Mouse (Mus musculus): Measurements from ENCODE around the gene Mrpl10.
A peak's percentile ranks its signal among the peaks of the same experiment; 100 is the strongest.

The Mrpl10 gene

GRCm38 (mm10) chr11:97041022-97041899 is at the start of gene Mrpl10, which contains the start of gene Lrrc46:
Gene Mrpl10, plus strand, starts transcription at chr11:97041560.
Gene Lrrc46, minus strand, starts transcription at chr11:97041407.
- DNase-seq = peak; percentile 84

GRCm38 (mm10) chr11:96992722-96993311 is 48.5 kb upstream of the Mrpl10 start:
- DNase-seq = no peak

DNA sequence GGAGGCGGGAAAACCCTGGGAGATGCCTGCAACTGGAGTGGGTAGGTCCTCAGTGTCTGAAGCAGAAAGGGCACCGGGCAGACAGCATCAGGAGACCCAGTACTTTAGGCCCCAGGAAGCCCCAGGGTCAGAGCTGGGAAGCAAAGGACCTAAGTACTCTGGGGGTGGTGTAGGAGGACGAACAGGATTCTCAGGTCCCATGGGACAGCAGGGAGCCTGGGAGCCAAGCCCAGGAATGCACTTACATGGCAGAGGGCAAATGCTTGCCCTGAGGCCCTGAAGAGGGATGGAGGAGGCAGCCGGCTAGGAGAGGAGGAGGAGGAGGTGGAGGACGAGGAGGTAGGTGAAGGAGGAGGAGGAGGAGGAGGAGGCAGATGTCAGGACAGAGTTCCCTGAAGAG is 46.3 kb upstream of the Mrpl10 start:
- no peak for DNase-seq

DNA sequence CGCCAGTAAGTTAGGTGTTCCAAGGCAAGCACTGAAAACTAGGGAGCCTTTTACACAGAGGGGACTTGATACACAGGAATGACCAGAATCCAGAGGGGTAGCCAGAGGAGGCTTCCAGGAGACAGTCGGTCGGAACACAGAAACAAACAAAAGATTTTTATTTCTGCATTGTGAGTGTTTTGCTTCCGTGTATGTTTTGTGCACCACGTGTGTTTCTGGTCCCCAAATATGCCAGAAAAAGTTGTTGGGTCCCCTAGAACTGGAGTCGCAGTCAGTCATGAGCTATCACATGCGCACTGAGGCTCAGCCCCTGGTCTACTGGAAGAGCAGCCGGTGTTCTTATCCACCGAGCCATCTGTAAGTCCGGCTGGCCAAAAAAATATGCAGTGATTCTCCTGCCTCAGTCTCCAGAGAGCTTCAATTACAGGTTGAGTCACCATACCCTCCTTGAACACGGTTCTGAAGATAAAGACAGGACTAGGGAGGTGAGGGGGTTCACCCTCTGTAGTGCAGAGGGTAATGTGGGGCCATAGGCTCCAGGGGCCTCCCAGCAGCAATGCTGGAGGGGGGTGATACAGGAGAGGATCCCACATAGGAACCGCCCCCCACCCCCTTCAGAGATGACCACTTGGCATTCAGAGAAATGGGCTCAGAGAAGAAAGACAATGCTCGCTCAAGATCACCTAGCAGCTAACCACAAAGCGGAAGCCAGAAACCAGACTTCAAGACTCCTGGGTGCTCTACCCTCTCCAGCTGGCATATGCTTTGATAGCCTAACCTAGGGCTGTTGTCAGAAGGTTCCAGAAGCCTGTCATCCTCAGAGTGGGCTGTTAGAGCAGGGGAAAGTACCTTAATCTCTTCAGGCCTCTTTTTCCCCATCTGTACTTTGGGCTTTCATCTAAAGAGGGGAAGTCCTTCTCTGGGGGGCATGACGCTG is 45.3 kb upstream of the Mrpl10 start:
- DNase-seq = no peak

GRCm38 (mm10) chr11:96996773-96997379 is 44.5 kb upstream of the Mrpl10 start:
- DNase-seq = no peak

- peak; percentile 53 for DNase-seq
These were observed 43.9 kb upstream of the Mrpl10 start for GRCm38 (mm10) chr11:96997380-96997956.

DNA sequence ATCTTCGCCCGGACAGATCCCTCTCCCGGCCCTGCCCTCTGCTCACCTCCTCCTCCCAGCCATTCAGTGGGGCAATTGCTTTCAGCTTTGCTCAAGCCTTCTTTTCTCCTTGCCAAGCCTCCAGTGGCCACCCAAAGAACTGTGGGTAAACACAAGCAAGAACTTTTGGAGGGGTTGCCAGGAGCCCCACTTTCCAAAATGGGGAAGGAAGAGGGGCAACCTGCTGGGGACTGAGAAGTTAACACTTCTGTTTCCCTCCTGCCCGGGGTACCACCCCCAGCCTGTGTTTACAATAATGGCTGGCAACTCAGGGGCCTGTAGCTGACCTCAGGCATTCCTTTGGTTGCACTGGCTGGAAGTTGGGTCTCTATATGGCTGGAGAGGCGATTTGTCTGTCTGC is 38.2 kb upstream of the Mrpl10 start:
- DNase-seq = no peak

DNA sequence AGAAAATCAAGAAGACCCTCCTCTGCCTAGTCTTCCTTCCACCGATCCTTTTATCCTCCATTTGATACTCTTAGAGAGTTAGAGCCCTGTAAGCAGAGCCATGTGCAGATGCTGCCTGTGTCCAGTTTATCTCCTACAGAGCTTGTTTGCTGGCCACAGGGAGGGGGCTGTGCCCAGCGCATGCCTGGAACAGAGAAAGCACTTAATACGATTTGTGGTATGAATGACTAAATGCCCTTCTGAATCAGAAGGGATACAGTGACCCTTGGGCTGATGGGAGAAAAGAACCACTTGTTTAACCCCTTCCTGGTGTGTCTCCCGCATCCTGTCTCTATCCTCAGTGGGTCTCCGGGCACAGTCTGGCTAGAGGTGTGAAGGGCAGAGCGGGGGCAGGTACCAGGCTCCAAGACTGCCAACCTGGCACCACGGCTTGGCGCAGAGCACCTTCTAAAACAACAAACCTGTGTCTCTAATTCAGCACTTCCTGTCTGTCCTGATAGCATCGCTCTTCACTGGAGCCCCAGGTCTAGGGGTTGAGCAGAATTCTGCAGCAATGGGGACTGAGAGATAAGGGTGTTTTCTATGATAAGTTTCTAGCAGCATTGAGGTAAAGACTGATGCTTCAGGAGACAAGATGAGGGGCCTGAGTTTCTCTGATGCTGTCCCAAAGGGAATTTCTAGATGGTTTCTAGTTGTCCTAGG is 34.1 kb upstream of the Mrpl10 start:
- DNase-seq = no peak

- no peak for DNase-seq
These were observed 32.1 kb upstream of the Mrpl10 start for GRCm38 (mm10) chr11:97009198-97009790.

GRCm38 (mm10) chr11:97013121-97013670 is 28.2 kb upstream of the Mrpl10 start, which contains the start of gene Sp6:
Gene Sp6, plus strand, starts transcription at chr11:97013394.
- DNase-seq = no peak

DNA sequence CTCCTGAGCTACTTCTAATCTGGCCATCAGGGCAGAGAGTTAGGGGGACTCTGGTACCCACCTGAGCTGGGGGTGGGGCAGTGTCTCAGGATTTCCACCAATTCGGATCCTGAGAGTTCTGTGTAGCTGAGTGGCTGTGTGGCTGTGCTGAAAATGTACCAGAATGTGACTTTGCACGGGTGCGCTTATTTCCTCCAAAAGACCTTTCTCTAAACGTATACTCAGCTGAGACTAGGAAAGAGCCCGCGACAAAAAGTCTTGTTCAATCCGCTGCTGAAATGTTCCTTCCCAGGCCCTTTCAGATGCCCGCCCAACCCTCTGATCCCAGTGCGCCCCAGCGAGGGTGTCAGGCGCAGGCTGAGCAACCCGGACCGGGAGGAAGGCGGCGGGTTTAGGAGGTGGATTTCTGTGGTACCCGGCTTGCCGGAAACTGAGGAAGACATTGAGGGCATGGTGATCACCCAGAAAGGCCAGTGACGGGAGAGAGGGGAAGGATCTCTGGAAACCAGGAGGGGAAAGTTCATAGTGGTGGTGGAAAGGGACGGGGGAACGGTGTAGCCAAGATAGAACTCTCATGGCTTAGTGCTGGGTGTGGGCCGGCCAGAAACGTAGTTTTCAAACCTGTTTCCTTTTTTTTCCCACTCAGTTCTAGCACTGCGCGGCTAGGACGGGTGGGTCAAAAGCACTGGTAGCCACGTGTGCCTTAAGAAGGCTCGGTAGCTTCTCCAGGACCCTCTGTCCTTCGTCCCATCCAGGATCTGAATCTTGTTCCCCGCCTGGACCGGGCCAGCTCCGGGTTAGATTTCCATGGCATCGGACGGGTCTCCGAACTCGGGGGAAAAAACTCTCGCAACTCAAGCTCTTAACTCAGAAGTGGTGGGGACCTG is 23.4 kb upstream of the Mrpl10 start:
- DNase-seq = no peak

- no peak for DNase-seq
These were observed 22.6 kb upstream of the Mrpl10 start for GRCm38 (mm10) chr11:97018583-97019344.

DNA sequence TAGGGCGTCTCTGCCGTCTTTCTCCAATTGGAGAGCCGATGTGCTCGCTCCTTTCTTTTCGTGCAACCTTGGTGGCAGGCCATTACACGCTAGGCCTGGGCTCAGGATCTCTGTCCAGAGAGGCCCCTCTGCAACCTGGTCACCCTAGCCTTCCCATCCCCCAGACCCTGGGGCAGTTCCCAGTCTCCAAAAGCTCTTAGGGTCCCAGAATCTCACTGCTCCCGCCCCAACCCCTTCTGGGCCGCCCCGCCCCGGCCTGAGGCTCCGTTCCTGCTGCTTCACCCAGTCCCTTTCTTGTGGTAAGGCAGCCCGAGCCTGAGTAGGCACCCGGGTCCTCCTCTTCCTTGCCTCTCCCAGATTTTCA is 22.0 kb upstream of the Mrpl10 start:
- no peak for DNase-seq

GRCm38 (mm10) chr11:97021121-97021765 is 20.1 kb upstream of the Mrpl10 start:
- DNase-seq = no peak

DNA sequence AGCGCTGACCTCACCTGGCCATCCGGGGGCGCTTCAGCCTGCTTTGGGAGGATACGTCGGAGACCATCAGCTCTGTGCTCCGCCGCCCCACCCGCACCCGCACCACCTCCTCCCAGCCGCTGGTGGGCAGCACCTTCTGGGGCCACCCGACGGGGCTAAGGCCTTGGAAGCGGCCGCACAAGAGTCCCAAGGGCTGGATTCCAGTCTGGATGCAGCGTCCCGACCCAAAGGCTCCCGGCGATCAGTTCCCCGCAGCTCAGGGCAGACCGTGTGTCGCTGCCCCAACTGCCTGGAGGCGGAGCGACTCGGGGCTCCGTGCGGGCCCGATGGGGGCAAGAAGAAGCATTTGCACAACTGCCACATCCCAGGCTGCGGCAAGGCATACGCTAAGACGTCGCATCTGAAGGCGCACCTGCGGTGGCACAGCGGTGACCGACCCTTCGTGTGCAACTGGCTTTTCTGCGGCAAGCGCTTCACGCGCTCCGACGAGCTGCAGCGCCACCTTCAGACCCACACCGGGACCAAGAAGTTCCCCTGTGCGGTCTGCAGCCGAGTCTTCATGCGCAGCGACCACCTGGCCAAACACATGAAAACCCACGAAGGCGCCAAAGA is 19.4 kb upstream of the Mrpl10 start:
- peak; percentile 56 for DNase-seq

DNA sequence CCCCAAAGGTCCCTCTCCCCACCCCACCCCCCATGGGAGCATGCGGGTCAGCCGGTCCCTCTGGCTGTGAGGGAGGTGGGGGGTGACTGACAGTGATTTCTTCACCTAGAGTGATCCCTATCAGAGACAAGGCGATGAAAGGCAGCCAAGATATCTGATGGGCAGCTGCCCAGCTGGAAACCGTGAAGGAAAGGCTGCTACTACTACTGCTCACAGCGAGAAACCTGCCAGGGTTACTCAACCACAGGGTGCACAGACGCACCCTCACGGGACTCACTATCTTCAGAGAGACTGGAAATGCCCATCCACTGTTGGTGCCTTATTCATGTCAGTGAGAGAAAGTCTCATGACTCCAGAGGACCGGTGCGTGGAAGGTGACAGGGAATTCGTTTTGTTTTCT is 16.4 kb upstream of the Mrpl10 start:
- DNase-seq = no peak

DNA sequence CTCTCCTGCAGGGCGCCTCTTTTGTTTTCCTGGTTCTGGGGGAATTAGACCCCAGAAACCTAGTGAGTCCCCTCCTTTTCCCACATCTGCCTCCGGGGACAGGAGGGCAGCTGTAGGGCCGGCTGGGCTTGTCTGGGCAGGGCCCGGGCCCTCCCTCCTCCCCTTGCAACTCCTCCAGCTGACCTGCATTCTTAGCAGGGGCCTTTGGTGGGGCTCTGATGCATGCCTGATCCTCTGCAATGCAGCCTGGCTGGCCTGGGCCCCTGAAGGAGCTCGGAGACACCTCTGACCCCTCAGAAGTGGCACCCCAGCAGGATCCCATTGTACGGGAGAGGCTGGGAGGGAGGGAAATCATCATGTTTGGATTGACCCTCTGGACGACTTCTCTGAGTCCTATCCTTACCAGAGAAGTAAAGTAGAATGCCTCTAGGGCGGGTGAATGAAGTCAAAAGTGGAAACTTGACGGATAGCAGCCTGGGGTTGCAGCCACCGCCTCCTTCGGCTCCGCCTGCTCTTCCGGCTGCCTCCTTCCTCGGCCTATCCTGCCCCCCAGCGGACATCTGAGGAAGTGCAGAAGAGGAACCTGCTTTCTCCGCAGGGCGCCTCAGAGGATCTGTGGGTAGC is 15.5 kb upstream of the Mrpl10 start:
- peak; percentile 83 for DNase-seq
